Mouse (Mus musculus) small intestine, adult 2 months (tissue): Measurements from ENCODE around the gene Actn4.

Experiments
- CTCF ChIP-seq: fragments of 200-500 bp; IDR thresholded peaks from 2 replicates; pipeline ENCODE4 v1.5.1; 2012; ENCODE audit warnings: low read depth, mild to moderate bottlenecking, control low read depth, inconsistent platforms, low read length, moderate library complexity, mixed read lengths; ENCODE audit not compliant: insufficient replicate concordance, insufficient read length; ENCODE audit errors: extremely low read depth
- POLR2A ChIP-seq: fragments of 200-500 bp; IDR thresholded peaks from 2 replicates; pipeline ENCODE4 v1.6.1; 2012; ENCODE audit warnings: low read depth, mild to moderate bottlenecking, control low read depth, inconsistent platforms, low read length, moderate library complexity

DNA sequence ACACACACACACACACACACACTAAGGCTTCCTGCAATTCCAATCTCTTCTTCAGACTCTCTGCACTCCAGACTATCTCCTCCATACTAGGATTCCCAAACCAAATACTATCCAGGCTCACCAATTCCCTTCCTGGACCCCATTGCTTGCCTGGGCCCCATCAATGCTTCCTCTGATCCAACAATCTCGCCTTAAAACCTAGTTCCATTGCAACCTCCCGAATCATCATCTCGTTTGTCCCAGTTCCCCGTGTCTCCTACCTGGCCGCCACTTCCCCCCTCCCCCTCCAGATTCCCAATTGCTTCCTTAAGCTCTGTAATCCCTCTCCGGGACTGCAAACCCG lies 585 bp downstream of the Actn4 start:
- TF ChIP-seq POLR2A = no peak
- TF ChIP-seq CTCF = no peak
